Mouse (Mus musculus) retina, postnatal 1 day (tissue): ENCODE data around the gene Hrc.
A peak's percentile ranks its signal among the peaks of the same experiment; 100 is the strongest.
"Not testable (repeated sequence)": the region's sequence is repeated elsewhere in the genome, so short reads cannot be mapped to it uniquely, and the experiment has no call there.

Experiments
- DNase-seq: peaks from one replicate; pipeline ENCODE4 v3.0.0-alpha.2; 2012

The Hrc gene

DNA sequence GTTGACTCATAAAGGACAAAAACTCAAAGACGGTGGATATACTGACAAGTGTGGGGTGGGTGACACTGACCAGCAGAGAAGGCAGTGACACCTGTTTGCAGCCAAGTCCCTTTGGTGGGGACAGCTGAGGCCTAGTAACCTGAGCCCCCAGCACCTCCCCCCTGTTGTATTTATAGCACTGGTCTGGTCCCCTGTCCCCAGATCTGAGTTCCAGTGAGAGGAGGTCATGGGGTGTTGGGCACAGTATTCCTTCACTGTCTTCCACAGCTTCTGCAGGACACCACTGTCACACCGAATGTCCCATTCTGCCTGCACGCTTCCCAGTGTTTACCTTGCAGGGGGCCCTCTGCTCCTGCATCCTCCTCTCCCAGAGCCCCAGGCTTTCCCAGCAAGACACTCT, 485 bp upstream of the Hrc start:
- no peak for DNase-seq

DNA sequence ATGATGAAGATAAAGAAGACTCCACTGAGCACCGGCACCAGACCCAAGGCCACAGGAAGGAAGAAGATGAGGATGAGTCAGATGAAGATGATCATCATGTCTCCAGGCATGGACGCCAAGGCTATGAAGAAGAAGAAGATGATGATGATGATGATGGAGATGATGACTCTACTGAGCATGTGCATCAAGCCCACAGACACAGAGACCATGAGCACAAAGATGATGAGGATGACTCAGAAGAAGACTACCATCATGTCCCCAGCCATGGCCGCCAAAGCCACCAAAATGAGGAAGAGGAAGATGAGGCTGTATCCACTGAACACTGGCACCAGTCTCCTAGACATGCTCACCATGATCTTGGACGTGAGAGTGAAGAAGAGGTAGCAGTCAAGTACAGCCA, 1.2 kb downstream of the Hrc start:
- DNase-seq, result no peak

DNA sequence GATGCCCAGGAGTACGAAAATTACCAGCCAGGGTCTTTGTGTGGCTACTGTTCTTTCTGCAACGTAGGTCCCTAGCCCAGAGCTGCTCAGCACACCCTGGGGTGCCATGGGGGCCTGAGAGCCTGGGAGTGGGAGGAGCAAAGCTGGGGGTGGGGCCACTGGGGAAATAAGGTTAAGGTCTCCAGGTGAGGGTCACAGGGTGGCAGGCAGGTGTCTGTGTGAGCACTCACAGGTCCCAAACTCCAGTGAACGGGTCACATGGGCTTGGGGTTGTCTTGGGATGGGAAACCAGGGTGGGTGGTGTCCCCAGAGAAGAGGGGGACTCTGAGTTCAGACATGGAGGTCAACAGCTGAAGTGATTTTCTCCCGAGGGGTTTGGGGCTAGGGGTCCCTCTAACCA, 2.4 kb downstream of the Hrc start:
- DNase-seq, result no peak

DNA sequence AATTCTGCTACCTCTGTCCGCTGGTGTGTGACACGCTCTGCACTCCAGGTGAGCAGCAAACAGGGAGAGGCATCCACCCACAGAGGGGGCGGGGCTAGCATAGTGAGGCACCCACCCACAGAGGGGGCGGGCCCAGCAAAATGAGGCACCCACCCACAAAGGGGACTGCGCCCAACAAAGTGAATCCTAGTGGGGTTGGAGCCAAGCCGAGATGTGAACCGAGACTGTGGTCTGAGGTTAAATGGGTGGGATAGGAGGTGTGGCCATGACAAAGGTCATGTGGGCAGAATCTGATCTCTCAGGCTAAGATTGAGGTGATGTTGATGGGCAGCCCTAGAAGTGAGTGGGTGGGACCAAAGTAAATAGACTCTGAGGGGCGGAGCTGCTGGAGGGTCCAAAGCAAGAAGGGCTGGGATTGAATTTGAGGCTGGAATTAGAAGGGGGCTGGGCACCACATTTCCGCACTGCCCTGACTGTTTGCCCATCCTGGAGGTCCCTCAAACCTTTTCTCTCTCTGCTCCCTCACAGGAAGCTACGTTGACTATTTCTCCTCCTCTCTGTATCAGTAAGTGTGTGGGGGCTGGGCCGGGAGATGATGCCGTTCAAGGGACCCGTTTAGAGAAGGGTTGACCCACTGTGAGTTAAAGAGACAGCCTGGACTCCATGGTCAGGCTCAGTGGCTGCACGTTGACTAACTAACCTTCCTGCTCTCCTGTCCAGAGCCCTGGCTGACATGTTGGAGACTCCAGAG, 3.2 kb downstream of the Hrc start:
- DNase-seq, result peak; percentile 48

DNA sequence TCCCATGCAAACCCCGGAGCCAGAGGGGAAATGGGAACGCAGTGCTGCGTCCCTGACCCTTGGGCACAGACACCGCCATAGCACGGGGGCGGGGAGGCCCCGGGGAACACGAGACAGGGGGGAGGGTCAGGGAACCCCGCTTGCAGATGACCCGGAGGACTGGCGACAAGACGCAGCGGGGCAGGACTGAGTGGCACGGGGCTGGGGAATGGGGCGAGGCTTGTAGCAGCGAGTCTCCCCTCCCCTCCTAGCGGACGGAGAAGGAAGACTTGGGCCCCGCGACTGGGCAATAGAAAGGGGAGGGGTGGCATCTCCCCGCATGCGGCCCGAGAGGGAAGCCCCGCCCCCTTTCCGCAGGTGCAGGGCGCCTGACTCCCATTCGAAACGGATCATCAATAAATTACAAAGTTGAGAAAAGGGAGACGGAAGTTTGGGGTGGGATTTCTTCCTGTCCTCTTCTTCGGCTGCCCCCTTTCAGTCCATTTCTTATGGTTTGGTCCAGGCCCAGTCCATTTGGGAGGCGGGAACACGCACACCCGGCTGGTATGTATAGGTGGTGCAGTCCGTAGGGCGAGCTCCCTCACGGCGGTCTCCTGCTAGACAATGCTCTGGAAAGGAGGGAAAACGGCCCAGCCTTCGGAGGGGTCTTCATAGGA, 4.4 kb downstream of the Hrc start:
- DNase-seq, result peak; percentile 94

DNA sequence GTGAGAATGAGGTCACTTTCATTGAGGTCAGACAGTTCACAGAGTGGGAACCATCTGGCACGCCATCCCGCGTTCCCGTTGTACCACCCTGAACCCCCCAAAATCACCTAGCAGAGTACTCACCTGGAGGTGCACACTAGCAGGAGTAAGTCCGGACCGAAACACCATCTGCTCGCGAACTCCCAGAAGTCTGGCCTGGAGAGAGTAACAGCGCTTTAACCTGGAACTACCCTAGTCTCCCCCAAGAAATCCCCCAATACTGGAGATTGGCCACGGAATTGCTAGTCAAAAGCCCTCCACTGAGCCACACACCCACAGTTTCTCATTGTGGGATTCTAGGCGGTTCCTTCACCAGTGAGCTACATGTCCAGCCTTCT, 5.0 kb downstream of the Hrc start:
- DNase-seq, result no peak

DNA sequence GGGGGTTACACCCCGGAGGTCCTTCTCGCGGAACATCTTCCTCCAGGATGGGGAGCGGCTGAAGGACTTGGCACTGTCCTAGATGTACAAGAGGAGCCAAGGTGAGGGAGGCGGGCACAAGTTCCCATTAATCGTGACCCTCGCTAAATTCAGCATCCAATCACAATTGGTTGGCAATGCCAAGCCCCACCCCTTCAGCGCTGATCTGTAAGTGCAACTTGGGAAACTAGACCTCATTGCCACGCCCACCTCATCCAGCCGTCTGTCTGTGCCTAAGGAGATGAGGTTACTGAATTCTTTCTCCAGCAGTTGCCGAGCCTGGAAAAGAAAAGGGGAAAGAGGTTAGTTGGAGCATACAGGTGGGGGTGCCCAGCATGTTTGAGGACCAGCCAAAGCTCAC, 5.6 kb downstream of the Hrc start:
- peak; percentile 78 for DNase-seq

DNA sequence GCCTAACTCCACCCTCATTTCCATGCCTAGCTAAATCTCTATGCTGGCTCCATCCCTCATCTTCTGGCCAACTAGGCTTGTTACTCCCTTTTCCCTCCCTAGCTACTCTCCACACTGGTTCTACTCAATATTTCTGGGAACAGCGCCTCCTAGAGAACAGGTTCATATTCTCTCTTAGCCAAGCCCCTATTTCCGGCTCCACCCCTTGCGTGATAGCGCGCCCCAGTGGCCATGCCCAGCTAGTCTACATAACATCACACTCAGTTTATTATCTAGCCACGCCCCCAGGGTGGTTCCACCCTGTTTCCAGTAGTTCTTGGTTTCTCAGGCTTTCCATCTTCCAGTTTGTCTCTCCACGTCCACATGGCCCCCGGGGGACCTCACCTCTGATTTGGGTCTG, 6.2 kb downstream of the Hrc start:
- DNase-seq, result peak; percentile 93

DNA sequence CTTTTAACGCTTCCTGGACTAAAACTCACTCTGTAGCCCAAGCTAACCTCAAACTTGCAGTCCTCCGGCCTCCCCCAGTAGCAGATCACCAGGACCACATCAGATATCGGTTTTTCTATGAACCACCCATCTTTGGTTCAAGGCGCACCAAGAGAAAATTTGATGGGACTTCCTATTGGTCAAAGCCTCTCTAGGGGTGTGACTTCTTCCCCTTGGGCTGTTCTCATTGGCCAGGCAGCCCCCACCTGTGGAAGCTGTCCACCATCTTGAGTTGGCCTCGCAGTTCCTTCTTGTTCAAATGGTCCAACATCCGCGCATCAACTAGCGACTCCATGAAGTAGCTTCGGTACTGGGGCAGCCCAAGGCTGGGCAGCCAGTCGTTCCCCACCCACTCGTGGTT, 7.0 kb downstream of the Hrc start:
- DNase-seq, result no peak

DNA sequence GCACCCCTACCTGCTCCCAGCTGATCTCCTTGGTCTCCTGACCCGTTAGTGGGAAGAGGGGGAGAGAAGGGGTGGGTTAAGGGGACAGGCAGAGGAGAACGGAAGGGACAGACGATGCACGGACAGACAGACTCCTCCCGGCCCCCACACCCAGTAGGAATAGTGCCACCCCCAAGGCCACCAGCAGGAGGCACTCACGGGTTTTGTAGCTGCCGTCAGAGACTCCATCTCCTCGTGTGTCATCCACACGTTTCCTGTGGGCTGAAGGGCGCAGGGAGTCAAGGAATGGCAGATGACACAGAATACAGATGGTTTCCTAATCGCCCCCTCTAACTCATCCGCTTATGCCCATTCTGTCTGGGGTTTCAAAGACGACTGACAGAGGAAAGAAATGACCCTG, 8.5 kb downstream of the Hrc start:
- peak; percentile 41 for DNase-seq

DNA sequence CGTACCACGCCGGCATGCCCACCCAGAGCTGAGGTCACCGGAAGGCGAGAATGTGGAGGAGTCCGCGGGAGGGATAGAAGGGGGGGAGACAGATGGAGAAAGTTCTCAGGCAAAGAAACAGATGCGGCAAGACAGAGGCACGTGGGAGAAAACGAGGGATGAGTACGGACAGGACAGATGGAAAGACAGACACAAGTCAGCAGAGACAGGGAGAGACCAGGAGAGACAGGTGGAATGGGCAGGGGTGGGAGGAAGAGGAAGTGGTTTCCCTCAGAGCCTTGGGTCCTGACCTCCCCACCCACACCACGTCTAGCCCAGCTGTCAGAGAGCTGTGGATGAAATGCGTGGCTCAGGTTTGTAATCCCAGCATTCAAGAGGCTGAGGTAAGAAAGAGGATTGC, 11.8 kb downstream of the Hrc start:
- no peak for DNase-seq

DNA sequence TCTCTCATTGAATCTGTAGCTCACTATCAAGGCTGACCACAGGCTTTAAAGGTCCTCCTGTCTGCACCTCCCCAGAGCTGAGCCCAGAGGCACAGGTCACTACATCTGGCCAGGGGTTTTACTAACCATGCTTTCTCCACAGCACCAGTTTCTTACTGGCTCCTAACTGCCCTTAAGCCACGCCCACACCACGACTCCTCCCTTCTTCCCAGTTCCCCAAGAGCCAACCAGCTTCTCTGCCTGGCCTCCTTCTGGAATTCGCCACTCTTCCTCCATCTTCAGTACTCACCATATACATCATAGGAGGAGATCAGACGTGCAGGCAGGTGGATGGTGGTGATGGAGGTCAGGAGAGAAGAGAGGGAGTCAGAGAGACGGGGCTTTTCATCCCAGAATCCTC, 18.0 kb downstream of the Hrc start:
- DNase-seq, result no peak

DNA sequence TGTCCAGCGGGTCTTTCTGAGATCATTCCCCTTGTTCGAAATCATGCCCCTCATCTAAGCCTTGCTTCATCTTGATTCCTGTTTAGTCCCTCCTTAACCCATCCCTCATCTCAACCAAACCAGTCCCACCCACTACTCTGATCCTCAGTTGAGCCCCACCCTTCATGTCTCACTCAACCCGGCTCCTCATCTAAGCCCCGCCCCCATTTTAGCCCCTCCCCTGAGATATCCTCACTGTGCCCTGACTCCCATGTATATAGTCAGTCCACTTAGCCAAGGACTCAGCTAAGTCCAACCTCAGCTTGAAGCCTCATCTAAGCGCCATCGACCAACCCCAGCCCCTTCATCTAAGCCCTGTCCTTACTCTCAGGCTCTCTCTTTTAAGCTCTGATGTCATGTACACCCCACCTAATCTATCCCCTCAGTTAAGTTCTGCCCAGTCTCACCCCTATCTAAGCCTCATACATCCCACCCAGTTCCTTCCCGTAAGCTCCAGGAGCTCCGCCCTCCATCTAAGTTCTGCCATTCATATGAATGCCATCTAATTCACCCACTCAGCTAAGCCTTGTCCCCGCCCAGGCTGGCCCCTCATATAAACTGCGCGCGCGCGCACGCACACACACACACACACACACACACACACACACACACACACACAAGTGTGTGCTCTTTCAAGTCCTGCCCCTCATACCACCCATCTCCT, 20.4 kb downstream of the Hrc start:
- DNase-seq, result no peak

DNA sequence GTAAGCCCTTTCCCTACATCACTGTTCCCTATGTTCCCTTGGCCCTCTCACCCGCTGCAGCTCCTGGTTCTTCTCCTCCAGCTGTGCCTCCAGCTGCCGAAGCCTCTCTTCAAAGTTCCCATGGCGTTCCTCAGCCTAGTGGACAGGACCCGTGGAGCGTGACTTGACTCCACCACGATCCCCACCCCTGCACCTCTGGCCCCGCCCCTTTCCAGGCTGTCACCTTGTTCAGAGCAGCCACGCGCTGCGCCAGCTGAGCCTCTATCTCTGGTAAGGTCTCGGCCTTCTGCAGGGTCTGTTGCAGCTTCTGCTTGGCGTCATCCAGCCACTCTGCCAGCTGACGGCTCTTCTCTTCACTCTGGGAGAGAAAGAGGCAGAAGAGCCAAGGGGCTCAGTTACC, 21.0 kb downstream of the Hrc start:
- DNase-seq, result no peak

DNA sequence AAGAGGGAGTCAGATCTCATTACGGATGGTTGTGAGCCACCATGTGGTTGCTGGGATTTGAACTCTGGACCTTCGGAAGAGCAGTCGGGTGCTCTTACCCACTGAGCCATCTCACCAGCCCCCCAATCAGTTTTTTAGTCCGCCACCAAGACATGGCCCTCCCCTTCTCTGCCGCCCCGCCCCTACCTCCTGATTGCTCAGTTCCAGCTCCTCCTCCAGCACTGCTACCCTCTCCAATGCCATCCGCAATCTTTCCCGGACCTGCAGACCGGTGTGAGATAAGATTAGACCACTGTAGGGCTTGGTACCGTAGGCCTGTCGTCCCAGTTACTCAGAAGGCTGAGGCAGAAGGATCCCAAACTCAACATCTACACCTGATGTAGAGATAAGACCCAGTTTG, 24.0 kb downstream of the Hrc start:
- not testable (repeated sequence) for DNase-seq

DNA sequence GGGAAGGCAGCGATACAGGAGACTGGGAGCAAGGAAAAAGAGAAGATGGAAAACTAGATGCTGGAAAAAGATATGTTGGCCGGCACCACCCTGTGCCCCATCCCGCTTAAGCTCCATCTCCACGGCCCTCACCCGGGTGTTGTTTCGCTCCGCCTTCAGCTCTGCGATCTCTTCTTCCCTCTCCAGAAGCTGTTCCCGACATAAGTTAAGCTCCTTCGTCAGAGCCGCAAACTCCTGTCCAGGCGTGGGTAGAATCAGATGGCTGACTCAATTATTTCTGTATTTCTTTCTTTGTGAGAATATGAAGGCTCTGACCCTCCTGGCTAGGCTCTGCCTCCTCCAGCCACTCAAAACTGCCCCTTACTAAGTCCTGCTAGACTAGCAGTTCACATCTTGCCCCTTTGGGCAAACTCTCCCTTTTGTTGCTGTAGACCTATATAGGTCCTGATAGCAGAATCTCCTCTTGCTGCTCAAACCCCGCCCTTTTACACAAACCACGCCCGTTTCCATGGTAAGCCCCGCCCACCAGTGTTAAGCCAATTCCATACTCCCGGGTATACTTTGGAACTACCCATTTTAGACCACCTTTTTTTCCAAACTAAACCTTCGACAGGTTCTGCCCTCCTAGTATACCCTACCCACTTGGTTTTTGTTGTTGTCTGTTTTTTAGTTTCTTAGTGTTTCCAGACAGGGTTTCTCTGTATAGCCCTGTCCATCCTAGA, 25.5 kb downstream of the Hrc start:
- DNase-seq, result no peak

DNA sequence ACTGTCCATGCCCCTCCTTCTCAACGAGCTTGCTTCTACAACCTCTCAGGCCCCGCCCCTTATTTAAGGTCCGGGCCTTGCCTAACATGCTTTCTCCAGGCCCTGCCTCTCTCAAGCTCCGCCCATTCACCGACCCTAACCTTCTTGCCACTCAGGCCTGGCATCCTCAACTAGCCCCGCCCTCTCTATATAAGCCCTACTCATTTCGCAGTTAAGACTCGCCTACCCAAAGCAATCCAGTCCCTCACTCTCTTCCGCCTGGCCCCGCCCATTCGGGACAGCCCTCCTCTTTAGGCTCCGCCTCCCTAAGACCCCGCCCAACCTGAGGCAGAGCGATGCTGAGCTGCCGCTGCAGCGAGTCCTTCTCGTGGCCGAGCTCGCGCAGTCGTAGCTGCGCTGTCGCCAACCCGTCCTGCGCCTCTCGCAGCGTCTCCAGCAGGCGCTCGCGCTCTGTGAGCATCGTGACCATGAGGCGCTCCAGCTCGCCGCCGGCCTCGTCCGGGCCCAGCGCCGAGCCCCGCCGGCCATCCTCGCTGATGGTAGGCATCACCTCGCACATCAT, 26.2 kb downstream of the Hrc start:
- peak; percentile 95 for DNase-seq

DNA sequence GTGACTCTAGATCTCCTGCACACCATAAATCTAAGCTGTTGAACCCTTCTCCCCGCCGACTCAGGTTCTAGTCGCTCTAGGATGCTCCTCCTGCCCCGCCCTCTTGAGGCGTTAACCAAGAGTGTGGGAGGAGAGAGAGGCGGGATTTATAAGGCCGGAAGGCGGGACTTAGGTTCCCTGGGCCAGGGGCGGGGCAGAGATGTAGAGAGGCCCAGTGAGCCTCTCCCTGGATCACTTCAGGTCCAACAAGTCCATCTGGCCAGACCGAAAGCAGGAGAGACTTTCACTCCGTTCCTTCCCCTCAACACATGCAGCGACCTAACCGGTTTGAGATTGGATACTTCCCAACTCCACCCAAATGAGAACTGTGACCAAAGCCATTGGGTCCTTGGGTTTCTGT, 27.7 kb downstream of the Hrc start:
- DNase-seq, result peak; percentile 83

DNA sequence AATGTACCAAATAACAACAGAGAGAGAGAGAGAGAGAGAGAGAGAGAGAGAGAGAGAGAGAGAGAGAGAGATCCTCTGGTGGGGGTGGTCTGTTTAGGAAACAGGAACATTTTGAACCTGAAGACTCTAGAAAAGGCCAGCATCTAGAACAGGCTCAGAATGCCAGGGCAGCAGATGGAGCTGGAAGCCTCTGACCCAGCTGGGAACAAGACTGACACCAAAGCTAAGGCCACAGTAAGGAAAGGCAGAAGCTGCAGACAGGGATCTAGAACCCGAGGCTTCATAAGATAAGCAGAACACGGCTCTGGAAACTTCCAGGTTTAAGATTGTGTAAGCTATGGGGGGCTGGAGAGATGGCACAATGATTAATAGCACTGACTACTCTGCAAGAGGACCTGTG, 28.9 kb downstream of the Hrc start:
- no peak for DNase-seq

DNA sequence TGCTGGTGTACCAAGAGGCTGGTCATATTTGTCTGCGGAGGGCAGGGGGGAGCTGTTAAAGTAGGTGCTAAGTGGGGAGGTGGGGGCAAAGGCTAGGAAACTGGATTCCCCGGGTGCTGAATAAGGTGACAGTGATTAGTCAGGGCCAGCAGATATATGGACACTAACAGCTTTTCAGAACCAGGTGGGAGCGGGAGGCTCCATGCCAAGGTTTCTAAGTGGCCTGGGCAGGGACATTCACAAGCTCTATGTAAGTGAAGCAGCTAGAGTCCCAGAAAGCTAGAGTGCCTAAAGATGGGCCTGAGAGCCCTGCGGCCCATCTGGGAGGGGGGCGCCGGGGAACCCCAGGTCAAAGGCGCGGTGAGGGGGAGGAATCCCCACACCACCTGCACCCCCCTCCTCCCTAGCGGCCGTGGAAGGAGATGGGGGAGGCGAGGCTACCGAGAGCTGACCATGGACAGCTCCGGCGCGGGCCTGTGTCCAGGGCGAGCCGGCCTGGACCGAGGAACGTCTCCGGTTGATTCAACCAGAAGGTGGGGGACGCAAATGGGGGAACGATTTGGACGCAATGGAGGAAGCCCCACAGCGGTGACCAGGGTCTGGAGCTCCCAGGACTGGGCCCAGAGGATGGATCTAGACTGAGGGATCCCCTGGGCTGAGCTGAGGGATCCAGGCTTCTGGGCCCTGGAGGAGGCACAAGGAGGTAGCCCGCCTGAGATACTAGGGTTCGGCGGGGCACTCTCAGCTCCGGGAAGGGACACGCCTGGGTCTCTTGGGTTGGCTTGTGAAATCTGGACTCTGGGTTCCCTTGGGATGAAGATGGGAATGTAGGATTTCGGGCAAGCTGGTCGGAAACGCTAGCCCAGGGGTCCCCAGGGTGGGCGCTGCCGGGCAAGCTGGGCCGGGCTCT, 30.9 kb downstream of the Hrc start:
- DNase-seq, result peak; percentile 53

DNA sequence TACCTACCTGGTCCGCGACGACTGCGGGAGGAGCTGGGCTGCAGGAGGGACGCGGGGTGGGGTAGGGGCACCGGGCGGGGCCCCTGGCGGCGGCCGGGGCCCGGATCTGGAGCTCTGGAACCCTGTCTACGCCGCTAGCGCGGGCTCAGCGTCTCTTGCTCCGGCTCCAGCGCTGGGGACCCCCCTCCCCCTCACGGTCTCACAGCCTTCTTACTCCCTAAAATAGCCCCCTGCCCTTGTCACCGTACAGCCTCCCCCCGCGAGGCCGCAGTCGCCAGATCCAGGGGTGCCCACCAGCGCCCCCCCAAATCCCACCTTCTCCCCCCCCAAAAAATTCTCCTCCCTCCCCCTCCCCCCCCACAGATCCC, 31.5 kb downstream of the Hrc start, which contains the start of gene Ppfia3:
Gene Ppfia3, minus strand, starts transcription at position 368 of the 368 bp plus-strand sequence.
- no peak for DNase-seq
